Mouse (Mus musculus): ENCODE results near the gene Ttc1.

- no peak for TF ChIP-seq CTCF (IDR thresholded peaks at IDR 0.05)
- no peak for TF ChIP-seq EP300 (IDR thresholded peaks at IDR 0.05)
Observed at GRCm38 (mm10) chr11:43747233-43748226, at the start of gene Ttc1.
